Mouse (Mus musculus) bone marrow, adult 2 months (tissue): ENCODE measurements around the gene Gramd1b. TPM values are rescaled to one million over a fixed set of nuclear protein-coding genes. Genes with fewer than 3 reads are reported as not detected.

Source experiments
- H3K27ac ChIP-seq: fragments of 200-500 bp; 2 replicates; pipeline ENCODE4 v1.5.1; 2012; ENCODE audit warnings: low read depth, mild to moderate bottlenecking, control low read depth, inconsistent platforms, low read length; ENCODE audit not compliant: control insufficient read depth, poor library complexity, insufficient read depth
- H3K4me1 ChIP-seq: fragments of 200-500 bp; 2 replicates; pipeline ENCODE4 v1.6.1; 2011; ENCODE audit warnings: low read length; ENCODE audit not compliant: control insufficient read depth, insufficient read depth
- H3K4me3 ChIP-seq: fragments of 200-500 bp; replicated peaks from 2 replicates; pipeline ENCODE3; 2011; ENCODE audit warnings: mild to moderate bottlenecking, low read depth, low read length, control low read depth; ENCODE audit not compliant: control insufficient read depth
- CTCF ChIP-seq: fragments of 200-500 bp; IDR thresholded peaks from 2 replicates; pipeline ENCODE4 v1.5.1; 2011; ENCODE audit warnings: low read length, control low read depth; ENCODE audit not compliant: control insufficient read depth, insufficient read depth
- POLR2A ChIP-seq: fragments of 200-500 bp; IDR thresholded peaks from 2 replicates; pipeline ENCODE4 v1.6.1; 2011; ENCODE audit warnings: low read depth, mild to moderate bottlenecking, control low read depth, low read length, borderline replicate concordance; ENCODE audit not compliant: control insufficient read depth
- WGBS: fragments of 180-500 bp; shearing (Covaris S2); methylation state at CpG from one replicate; pipeline ENCODE4 v1.1.7; 2018; 5-methylcytosine and 5-hydroxymethylcytosine counted together
- polyA plus RNA-seq: library from polyadenylated mRNA; stranded (reverse); fragments of >200 nt; gene quantifications from 2 replicates; pipeline ENCODE4 v1.2.4, GENCODE M21; 2011; ENCODE audit warnings: low replicate concordance; ENCODE audit not compliant: missing spikeins, insufficient read depth, insufficient read length

Gene Gramd1b
- polyA plus RNA-seq, 1 experiment, result 15.8 TPM

- 86% methylated on average over 8 of the region's 8 CpGs for WGBS
- Histone ChIP-seq H3K27ac (no peak overlapping the region), H3K4me3 (no peak overlapping the region), H3K4me1 (no peaks in the 10 kb centered on the region; the same call in 1 of the 2 replicates)
- TF ChIP-seq CTCF (no peak), POLR2A (no peak)
Observed at GRCm38 (mm10) chr9:40358408-40358896, 172.7 kb downstream of the Gramd1b start.

GRCm38 (mm10) chr9:40356768-40357446 is 174.3 kb downstream of the Gramd1b start:
- no peaks in the 10 kb centered on the region; the same call in 1 of the 2 replicates for H3K4me1 ChIP-seq
- WGBS, result 90% methylated on average over 4 of the region's 4 CpGs

GRCm38 (mm10) chr9:40356368-40356767 is 174.8 kb downstream of the Gramd1b start:
- Histone ChIP-seq H3K4me3 (no peak overlapping the region), H3K27ac (no peak overlapping the region), H3K4me1 (no peaks in the 10 kb centered on the region; the same call in 1 of the 2 replicates)
- TF ChIP-seq CTCF (no peak), POLR2A (no peak)
- 82% methylated on average over 5 of the region's 5 CpGs for WGBS

More at GRCm38 (mm10) chr9:40356768-40357446, 174.3 kb downstream of the Gramd1b start:
- Histone ChIP-seq H3K27ac (no peak overlapping the region), H3K4me3 (no peak overlapping the region)
- TF ChIP-seq POLR2A, result no peak
- no peak for TF ChIP-seq CTCF

GRCm38 (mm10) chr9:40355406-40355805 is 175.8 kb downstream of the Gramd1b start:
- TF ChIP-seq POLR2A (no peak), CTCF (no peak)
- 90% methylated on average over 8 of the region's 8 CpGs for WGBS
- Histone ChIP-seq H3K27ac (no peak overlapping the region), H3K4me1 (no peaks in the 10 kb centered on the region; the same call in 1 of the 2 replicates), H3K4me3 (no peak overlapping the region)

DNA sequence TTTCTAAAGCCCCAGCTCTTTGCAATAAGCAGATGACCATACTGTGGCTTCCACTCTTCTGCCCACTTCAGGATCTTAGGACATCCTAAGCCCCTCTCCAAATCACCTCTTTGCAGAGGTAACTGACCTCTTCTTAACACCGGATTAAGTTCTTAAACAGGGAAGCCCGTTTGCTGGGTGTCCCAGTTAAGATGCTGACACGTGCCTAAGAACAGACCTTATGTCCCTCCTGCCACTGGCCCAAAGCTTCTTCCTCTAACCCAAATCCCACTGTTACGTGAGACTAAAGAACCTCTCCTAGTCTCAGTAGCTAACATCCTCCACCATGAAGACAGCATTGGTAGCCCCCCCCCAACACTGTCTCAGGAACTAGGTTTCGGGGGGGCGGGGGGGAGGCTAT is 177.6 kb downstream of the Gramd1b start:
- Histone ChIP-seq H3K27ac (no peak overlapping the region), H3K4me1 (no peaks in the 10 kb centered on the region; the same call in 1 of the 2 replicates), H3K4me3 (no peak overlapping the region)
- TF ChIP-seq POLR2A (no peak), CTCF (no peak)
- WGBS, result 82% methylated on average over 6 of the region's 6 CpGs

GRCm38 (mm10) chr9:40350640-40351039 is 180.5 kb downstream of the Gramd1b start:
- Histone ChIP-seq H3K4me1 (peaks cover 4% of the 10 kb centered on the region), H3K27ac (no peak overlapping the region), H3K4me3 (no peak overlapping the region)
- TF ChIP-seq CTCF, result 0 out of 2 replicates have a peak, but pooled peaks have one; percentile 25
- no peak for TF ChIP-seq POLR2A
- WGBS, result 27% methylated on average over 7 of the region's 7 CpGs

DNA sequence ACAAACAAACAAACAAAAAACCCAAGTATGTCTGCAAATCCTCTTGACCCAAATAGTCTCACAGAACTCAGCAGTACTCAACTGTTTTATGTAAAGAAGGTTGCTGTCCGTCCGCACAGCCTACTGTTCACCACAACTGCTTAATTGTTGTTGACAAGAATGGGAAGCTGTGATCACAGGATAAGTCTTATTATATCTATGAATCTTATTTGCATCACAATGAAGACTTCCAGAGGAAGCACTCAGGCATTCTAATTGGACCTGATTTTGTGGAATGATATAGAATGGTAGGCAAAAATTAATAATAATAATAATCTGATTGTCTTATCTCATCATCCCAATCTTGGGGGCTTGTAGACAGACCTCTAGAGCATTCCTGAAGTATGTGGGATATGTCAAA is 181.1 kb downstream of the Gramd1b start:
- TF ChIP-seq CTCF (no peak), POLR2A (no peak)

DNA sequence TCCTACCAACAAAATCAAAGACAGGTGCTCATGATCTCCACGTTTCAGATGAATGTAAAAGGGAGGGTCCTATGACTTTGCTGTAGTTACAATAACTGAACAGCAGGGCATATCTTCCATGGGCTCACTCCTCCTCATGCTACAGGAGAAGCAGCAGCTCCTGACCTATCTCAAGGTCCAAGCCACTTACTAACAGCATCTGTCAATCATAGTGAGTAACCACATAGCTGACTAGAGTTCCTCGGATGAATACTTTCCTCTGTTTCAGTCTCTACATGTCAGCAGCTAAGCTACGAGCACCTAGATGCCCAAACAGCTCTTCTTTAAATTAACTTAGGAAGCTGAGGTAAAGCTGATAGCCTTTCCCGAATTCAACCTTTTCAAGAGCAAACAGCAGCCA is 181.6 kb downstream of the Gramd1b start:
- 58% methylated on average over 4 of the region's 4 CpGs for WGBS
- Histone ChIP-seq H3K4me3 (no peak overlapping the region), H3K4me1 (peaks cover 10% of the 10 kb centered on the region), H3K27ac (no peak overlapping the region)
- TF ChIP-seq POLR2A (no peak), CTCF (no peak)

More for the DNA sequence above, 181.1 kb downstream of the Gramd1b start:
- Histone ChIP-seq H3K4me3 (no peak overlapping the region), H3K27ac (no peak overlapping the region), H3K4me1 (peaks cover 7% of the 10 kb centered on the region)
- 87% methylated on average over 2 of the region's 2 CpGs for WGBS

DNA sequence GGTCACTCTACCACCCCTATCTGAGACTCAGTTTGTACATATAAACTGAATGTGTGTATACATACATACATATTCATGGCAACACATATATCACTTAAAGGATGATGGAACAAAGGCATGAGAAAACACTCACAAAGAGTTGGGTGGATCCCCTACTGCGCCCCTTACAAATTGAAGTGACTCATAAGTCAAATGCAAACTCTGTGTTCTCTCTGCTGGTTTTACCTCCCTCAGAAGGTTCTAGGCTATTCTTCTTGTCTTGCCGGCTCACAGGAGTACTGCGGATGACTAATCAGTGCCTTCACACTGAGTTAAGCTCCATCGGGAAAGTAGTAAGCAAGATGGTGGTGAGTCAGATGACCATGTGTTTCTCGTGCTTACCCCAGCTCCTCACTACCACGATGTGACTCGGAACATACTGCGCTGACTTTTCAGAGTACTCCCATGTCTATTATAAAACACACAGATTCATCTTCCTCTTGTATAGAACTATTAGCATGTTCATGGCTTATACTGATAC is 182.4 kb downstream of the Gramd1b start:
- H3K4me1 ChIP-seq, result peaks cover 10% of the 10 kb centered on the region
- no peak overlapping the region for H3K4me3 ChIP-seq
- TF ChIP-seq POLR2A, result no peak
- no peak for TF ChIP-seq CTCF
- H3K27ac ChIP-seq, result no peak overlapping the region
- 89% methylated on average over 8 of the region's 8 CpGs for WGBS
